Mouse (Mus musculus) liver, embryonic 11.5 days (tissue): Measurements from ENCODE around the gene Adamts20. TPM values are rescaled to one million over a fixed set of nuclear protein-coding genes. Genes with fewer than 3 reads are reported as not detected.

Experiments
- ATAC-seq: fragments of 200-750 bp; cut with Nextera tagmentation; replicated peaks from 2 replicates; pipeline ENCODE4 v1.8.0; 2017; ENCODE audit warnings: moderate number of reproducible peaks, mild to moderate bottlenecking, moderate TSS enrichment, moderate library complexity; ENCODE audit not compliant: low FRiP score
- DNase-seq: peaks from one replicate; pipeline ENCODE4 v3.0.0-alpha.2; 2017; ENCODE audit warnings: low spot score
- H3K27ac ChIP-seq: fragments of 300-500 bp; sonication (generic); 2 replicates; pipeline ENCODE4 v1.5.1; 2014; ENCODE audit warnings: mild to moderate bottlenecking, low read depth, low read length, control low read depth
- H3K27me3 ChIP-seq: fragments of 300-500 bp; sonication (generic); replicated peaks from 2 replicates; pipeline ENCODE4 v1.6.1; 2014; ENCODE audit warnings: low read length, mixed read lengths; ENCODE audit not compliant: control insufficient read depth, insufficient read depth
- H3K36me3 ChIP-seq: fragments of 300-500 bp; sonication (generic); 2 replicates; pipeline ENCODE4 v1.6.1; 2014; ENCODE audit warnings: mild to moderate bottlenecking, low read length, moderate library complexity, mixed read lengths; ENCODE audit not compliant: control insufficient read depth, insufficient read depth
- H3K4me1 ChIP-seq: fragments of 300-500 bp; sonication (generic); replicated peaks from 2 replicates; pipeline ENCODE4 v1.6.1; 2014; ENCODE audit warnings: low read length, mixed read lengths; ENCODE audit not compliant: control insufficient read depth, insufficient read depth
- H3K4me2 ChIP-seq: fragments of 300-500 bp; sonication (generic); 2 replicates; pipeline ENCODE4 v1.6.1; 2014; ENCODE audit warnings: mild to moderate bottlenecking, control low read depth, moderate library complexity
- H3K4me3 ChIP-seq: fragments of 300-500 bp; sonication (generic); 2 replicates; pipeline ENCODE4 v1.5.1; 2014; ENCODE audit warnings: low read depth, low read length, control low read depth
- H3K9ac ChIP-seq: fragments of 300-500 bp; sonication (generic); 2 replicates; pipeline ENCODE4 v1.6.1; 2014; ENCODE audit warnings: low read depth, low read length, control low read depth
- H3K9me3 ChIP-seq: fragments of 300-500 bp; sonication (generic); 2 replicates; pipeline ENCODE4 v1.6.1; 2016; ENCODE audit warnings: low read length, inconsistent platforms, mixed read lengths; ENCODE audit not compliant: control insufficient read depth
- WGBS: fragments of 180-500 bp; shearing (Covaris S2); extraction: QIAGEN DNeasy Blood & Tissue Kit; methylation state at CpG from one replicate; pipeline ENCODE4 v1.1.7; 2014; 5-methylcytosine and 5-hydroxymethylcytosine counted together
- polyA plus RNA-seq: library from polyadenylated mRNA; unstranded; fragments of >200 nt; fragmentation: Nextera tagmentation; extraction: Ambion mirVana; gene quantifications from 2 replicates; pipeline ENCODE4 v1.2.1, GENCODE M21; 2014

The Adamts20 gene
- polyA plus RNA-seq, 1 experiment from 2014 or later: 1.2 TPM

DNA sequence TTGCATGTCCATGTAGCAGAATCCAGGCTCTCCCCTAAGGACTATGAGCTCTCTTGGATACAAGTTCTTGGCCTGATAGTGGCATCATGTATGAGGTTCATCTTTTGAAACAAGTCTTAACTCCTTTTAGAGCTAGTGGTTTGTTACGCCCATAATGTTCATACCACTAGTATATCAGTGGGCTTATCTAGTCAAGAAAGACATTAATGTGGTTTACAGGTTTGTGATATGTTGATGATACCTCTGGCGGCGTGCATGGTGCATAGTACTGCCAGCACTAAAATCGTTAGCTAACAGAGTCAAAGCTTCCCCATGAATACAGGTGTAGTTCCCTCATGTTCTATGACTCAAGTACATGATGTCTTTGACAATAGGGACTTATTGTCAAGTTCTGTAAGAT is 205.7 kb downstream of the Adamts20 start:
- Histone ChIP-seq H3K9ac (no peak overlapping the region), H3K36me3 (no peaks in the 10 kb centered on the region), H3K27ac (no peak overlapping the region), H3K4me1 (no peaks in the 10 kb centered on the region), H3K4me3 (no peak overlapping the region), H3K4me2 (no peak overlapping the region), H3K27me3 (no peaks in the 10 kb centered on the region), H3K9me3 (no peaks in the 10 kb centered on the region)
- ATAC-seq: no peak
- WGBS: 82% methylated on average over 4 of the region's 4 CpGs
- DNase-seq: no peak

DNA sequence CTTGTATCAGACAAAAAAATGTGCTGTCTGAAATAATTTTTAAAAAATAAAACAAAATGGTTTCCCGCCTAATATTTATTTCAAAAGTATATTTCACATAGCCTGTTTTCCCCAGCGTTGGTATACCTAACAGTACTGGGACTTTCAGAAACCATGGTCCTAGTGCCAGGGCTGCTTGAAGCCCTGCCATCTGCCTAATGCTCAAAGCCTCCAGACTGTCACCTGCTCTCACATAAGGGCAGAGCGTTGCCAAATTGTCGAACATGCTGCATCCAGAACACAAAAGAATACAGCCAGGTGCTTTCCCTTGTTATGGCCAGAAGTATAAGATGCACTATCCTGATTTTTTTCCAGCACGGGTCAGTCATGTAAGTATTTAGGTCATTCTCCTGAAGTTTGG is 209.7 kb downstream of the Adamts20 start:
- Histone ChIP-seq H3K27me3 (no peaks in the 10 kb centered on the region), H3K27ac (no peak overlapping the region), H3K36me3 (no peaks in the 10 kb centered on the region), H3K9ac (no peak overlapping the region), H3K9me3 (no peaks in the 10 kb centered on the region), H3K4me1 (no peaks in the 10 kb centered on the region), H3K4me3 (no peak overlapping the region), H3K4me2 (no peak overlapping the region)
- 84% methylated on average over 5 of the region's 5 CpGs for WGBS
- DNase-seq: no peak
- ATAC-seq: no peak

DNA sequence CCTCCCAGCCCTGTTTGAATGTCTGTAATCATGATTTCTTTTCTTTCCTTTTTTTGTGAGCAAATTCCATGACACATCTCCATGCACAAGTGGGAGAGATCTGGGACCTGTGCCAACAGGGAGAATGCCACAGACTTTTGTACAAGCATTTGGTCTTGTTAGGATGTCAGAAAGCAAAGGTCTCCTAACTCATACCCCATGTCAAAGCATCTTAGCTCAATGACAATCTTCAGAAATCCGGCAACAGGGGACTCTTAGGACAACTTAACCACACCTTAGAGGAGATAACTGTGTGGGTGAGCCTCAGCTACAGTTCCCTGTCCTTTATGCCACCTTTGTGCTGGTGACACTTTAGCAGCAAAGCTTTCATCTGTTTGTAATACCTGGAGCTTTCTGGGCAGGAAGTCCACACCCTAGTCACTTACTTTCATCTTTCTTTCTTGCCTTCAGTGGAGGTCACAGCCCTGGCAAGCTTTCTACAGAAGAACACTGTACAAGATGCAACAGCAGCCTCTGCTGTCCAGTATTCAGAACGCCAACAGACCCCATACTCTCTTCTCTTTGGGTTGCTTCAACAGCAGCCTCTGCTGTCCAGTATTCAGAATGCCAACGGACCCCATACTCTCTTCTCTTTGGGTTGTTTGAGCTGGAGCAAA is 210.2 kb downstream of the Adamts20 start:
- no peak for DNase-seq
- Histone ChIP-seq H3K4me2 (no peak overlapping the region), H3K27me3 (no peaks in the 10 kb centered on the region), H3K36me3 (no peaks in the 10 kb centered on the region), H3K9me3 (no peaks in the 10 kb centered on the region), H3K27ac (no peak overlapping the region), H3K9ac (no peak overlapping the region), H3K4me1 (no peaks in the 10 kb centered on the region), H3K4me3 (no peak overlapping the region)
- WGBS: 65% methylated on average over 3 of the region's 3 CpGs
- ATAC-seq: no peak

DNA sequence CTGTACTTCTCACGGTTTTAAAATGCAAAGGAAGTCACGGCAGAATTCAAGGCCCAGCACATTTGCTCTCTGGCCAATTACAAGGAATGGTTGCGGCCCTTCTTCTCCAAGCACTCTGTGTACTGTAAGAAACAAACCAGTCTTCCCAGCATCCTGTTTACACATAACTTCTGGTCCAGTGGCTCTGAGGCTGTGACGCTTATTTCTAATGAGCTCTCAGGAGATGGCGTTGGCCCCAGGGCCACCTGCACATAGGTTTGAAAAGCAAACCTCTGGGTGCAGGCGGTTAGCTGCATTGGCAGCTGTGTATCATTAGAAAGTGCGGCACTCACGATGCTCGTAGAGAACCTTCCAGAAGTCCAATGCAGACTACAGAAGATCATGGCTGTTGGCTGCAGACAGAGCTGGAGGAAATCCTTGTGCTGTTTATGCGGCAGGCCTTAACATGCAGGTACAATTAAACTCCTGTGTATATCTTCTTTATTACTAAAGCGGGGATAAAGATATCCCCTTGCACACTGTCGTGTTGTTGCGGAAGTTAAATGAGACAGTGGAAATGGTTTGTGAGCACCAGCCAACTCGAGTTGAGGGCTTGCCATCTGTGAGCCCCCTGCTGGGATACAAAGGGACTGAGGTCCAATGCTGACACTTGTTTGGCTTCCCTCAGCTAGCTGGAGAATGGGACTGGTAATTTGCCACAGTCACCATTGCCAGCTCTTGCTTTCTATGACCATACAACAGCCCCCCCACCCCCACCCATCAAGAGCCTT is 210.9 kb downstream of the Adamts20 start:
- Histone ChIP-seq H3K36me3 (no peaks in the 10 kb centered on the region), H3K27ac (no peak overlapping the region), H3K9me3 (no peaks in the 10 kb centered on the region), H3K4me2 (no peak overlapping the region), H3K4me1 (no peaks in the 10 kb centered on the region), H3K4me3 (no peak overlapping the region), H3K9ac (no peak overlapping the region), H3K27me3 (no peaks in the 10 kb centered on the region)
- WGBS: 80% methylated on average over 14 of the region's 14 CpGs
- DNase-seq (no peak), ATAC-seq (no peak)

DNA sequence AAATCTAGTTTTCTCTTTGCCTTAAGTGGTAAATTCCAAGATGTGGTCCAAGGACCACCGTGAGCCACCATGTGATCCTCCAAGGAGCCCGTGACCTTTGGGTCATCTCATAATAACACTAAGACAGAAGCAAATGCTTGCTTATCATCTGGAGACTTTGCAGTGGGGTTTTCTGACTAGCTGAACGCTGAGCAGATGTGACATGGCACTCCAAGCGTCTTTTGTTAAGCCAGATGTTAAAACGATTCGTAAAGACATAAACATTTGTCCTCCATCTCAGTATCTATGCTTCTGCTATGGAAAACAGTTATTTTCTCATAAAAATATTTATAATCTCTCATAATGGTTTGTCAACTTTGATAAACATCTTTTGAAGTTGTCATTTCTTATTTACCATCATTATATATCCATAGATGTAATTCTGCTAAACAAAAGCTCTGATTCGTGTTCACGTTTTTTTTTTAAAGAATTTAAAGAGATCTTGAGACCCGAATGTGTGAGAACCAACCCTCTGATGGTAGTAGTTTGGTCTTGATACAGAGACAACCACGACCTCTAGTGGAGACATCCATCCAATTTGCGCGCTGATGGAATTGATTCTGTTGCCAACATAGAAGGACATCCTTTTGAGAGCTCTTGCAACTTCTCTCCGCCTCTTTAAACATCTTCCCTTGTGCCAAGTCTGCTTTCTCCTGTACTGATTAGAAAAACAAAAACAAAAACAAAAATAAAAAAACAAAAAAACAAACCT is 212.1 kb downstream of the Adamts20 start:
- no peaks in the 10 kb centered on the region for H3K9me3 ChIP-seq
- no peak overlapping the region for H3K9ac ChIP-seq
- no peaks in the 10 kb centered on the region for H3K36me3 ChIP-seq
- no peak for ATAC-seq
- H3K4me2 ChIP-seq: no peak overlapping the region
- H3K4me3 ChIP-seq: no peak overlapping the region
- H3K27ac ChIP-seq: no peak overlapping the region
- no peak for DNase-seq
- H3K4me1 ChIP-seq: no peaks in the 10 kb centered on the region
- 64% methylated on average over 13 of the region's 13 CpGs for WGBS
- H3K27me3 ChIP-seq: no peaks in the 10 kb centered on the region

DNA sequence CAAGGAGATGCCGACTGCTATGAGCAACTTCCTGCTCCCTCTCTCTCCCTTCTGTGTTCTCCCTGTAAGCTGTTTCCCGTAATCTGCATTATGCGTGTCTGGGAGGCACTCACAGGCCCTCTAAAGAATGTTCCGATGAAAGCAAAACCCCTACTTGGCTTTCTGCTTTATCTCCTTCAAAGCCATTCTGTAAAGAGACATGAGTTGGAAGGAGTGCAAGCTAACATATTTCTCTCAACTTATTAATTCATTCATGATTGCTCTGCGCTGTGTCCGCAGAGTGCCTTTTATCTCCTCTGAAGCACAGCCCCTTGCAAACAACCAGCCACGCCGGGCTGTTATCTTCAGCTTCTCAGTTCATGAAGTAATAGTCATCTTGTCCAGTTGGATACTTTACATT is 215.5 kb downstream of the Adamts20 start:
- no peak overlapping the region for H3K9ac ChIP-seq
- no peaks in the 10 kb centered on the region for H3K4me1 ChIP-seq
- H3K9me3 ChIP-seq: no peaks in the 10 kb centered on the region
- no peak overlapping the region for H3K4me2 ChIP-seq
- no peaks in the 10 kb centered on the region for H3K36me3 ChIP-seq
- no peak for ATAC-seq
- no peak overlapping the region for H3K4me3 ChIP-seq
- WGBS: 49% methylated on average over 8 of the region's 8 CpGs
- DNase-seq: no peak
- H3K27ac ChIP-seq: no peak overlapping the region
- no peaks in the 10 kb centered on the region for H3K27me3 ChIP-seq

DNA sequence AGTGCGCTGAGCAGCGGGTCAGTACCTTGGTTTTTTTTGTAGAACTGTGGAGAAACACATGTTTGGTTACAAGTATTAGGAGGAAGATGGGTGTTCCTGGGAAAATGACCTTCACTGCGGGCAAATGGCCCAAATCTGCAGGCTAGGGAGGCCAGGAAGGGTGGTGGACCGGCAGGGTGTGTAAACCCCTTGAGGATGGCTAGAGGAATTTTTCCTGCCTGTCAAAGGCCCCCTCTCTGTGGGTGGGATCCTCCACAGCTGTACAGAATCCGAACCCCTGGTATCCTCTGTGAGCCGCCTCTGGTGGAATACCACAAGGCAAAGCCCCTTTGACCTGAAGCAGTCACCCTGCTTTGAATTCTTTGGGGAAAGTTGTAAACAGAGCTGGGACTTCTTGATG is 216.8 kb downstream of the Adamts20 start:
- DNase-seq (no peak), ATAC-seq (no peak)
- no peaks in the 10 kb centered on the region for H3K27me3 ChIP-seq
- no peak overlapping the region for H3K4me2 ChIP-seq
- WGBS: 61% methylated on average over 6 of the region's 6 CpGs
- H3K4me3 ChIP-seq: no peak overlapping the region
- H3K27ac ChIP-seq: no peak overlapping the region
- no peaks in the 10 kb centered on the region for H3K4me1 ChIP-seq
- H3K9ac ChIP-seq: no peak overlapping the region
- no peaks in the 10 kb centered on the region for H3K9me3 ChIP-seq
- H3K36me3 ChIP-seq: no peaks in the 10 kb centered on the region

DNA sequence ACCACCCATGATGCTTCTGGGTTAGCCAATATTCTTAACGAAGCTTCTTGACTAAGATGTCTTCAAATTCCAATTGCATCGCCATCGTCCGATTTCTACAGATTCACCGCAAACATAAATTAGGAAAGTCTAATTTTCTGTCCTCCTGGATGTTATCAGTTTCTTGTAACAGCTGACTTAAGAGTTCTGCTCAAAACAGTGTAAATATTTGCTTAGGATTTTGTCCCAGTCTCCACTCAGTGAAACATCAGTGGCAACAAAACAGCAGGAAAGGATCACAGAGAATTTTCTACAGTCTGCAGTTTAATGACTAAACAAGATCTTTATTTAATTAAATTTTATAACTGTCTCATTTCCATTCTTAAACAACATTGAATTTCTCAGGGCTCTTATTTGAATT is 218.5 kb downstream of the Adamts20 start:
- H3K9me3 ChIP-seq: no peaks in the 10 kb centered on the region

More for the DNA sequence above, 218.5 kb downstream of the Adamts20 start:
- no peak overlapping the region for H3K4me3 ChIP-seq
- H3K36me3 ChIP-seq: no peaks in the 10 kb centered on the region
- H3K4me1 ChIP-seq: no peaks in the 10 kb centered on the region
- no peak overlapping the region for H3K4me2 ChIP-seq
- no peak overlapping the region for H3K9ac ChIP-seq
- no peak overlapping the region for H3K27ac ChIP-seq
- no peaks in the 10 kb centered on the region for H3K27me3 ChIP-seq
- WGBS: 83% methylated on average over 5 of the region's 5 CpGs
- ATAC-seq (no peak), DNase-seq (no peak)
